Mouse (Mus musculus) G1E-ER4 (cell line): ENCODE measurements around the gene Gbx1. TPM values are rescaled to one million over a fixed set of nuclear protein-coding genes. Genes with fewer than 3 reads are reported as not detected.

Experiments used
- GATA1 ChIP-seq: IDR thresholded peaks from one replicate; pipeline ENCODE4 v1.8.0; 2012; ENCODE audit warnings: low read length, inconsistent platforms
- polyA plus RNA-seq: library from polyadenylated mRNA; stranded (reverse); fragments of >175 nt; gene quantifications from 2 replicates; pipeline ENCODE4 v1.2.3, GENCODE M21; 2012

Gbx1 gene
- polyA plus RNA-seq, result 0.01 TPM in 1 of 2 replicates, not detected in the other

GRCm38 (mm10) chr5:24526889-24527230 is at the start of gene Gbx1:
Gbx1 (minus strand) TSS chr5:24527202.
- TF ChIP-seq GATA1, result no peak

DNA sequence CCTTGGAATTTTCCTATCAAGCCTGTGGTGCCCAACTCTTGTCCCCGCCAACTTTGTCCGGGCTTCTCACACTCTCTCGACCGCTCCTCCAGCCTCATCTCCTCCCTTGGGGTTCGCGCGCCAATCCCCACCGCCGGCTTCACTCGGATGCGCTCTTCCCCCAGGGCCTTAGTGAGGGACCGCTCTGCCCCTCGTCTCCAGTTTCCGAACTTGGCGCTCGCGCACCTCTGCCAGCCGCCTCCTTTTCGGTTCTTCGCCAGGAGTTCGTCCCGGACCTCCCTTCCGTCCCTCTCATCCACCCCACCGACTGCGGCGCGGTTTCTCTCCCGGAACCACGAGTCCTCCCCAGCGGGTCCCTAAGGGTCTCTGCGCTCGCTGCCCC is 49.8 kb upstream of the Gbx1 start:
- TF ChIP-seq GATA1, result no peak

GRCm38 (mm10) chr5:24575948-24576347 is 48.9 kb upstream of the Gbx1 start:
- TF ChIP-seq GATA1, result no peak

DNA sequence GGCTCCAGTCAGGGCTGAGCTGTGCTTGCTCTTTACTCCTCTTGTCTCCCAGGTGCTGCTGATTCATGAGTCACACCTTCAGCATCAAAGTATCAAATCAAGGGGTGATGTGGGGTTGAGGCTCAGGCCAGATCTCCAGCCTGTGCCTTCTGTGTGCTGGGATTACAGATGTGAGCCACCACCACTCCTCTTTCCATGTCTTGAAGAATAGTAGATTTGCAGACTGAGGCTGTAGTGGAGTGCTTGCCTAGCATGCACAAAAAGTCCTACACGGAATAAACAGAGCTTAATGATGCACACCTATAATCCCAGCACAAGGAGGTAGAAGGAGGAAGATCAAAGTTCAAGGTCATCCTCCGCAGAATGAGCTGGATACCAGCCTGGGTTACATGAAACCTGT is 29.7 kb upstream of the Gbx1 start, which contains the start of gene 4931409K22Rik:
Gene 4931409K22Rik (minus strand): TSS at position 101 of the 400 bp plus-strand sequence.
- TF ChIP-seq GATA1, result no peak

DNA sequence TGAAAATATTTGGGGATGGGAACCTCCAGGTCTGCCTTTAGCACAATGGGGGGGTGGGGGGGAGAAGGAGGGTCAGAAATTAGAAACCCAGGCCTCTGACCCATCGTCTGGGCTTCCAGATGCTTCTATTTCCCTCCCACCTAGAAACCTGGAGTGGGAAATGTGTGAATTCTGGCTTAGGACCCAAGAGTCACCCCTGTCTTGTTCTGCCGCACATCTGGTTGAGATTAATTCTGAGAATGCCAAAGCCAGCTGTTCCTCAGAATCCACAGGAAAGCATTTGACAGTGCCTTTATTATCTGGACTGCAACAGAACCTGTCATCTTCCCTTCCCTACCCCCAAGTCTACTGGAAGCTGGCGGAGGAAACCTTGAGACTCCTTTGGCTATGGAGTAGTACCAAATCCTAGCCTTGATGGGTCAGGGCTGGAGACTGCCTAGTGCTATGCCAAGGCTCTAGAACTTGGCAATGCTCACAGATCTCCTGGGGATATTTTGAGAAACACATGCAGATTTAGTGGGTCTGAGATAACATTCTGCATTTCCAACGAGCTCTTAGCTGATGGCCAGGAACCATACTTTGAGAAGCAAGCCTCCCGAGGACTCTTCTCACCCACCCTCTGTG is 26.7 kb upstream of the Gbx1 start:
- no peak for TF ChIP-seq GATA1

- TF ChIP-seq GATA1, result no peak
Measured at GRCm38 (mm10) chr5:24551317-24551688, 24.3 kb upstream of the Gbx1 start.

DNA sequence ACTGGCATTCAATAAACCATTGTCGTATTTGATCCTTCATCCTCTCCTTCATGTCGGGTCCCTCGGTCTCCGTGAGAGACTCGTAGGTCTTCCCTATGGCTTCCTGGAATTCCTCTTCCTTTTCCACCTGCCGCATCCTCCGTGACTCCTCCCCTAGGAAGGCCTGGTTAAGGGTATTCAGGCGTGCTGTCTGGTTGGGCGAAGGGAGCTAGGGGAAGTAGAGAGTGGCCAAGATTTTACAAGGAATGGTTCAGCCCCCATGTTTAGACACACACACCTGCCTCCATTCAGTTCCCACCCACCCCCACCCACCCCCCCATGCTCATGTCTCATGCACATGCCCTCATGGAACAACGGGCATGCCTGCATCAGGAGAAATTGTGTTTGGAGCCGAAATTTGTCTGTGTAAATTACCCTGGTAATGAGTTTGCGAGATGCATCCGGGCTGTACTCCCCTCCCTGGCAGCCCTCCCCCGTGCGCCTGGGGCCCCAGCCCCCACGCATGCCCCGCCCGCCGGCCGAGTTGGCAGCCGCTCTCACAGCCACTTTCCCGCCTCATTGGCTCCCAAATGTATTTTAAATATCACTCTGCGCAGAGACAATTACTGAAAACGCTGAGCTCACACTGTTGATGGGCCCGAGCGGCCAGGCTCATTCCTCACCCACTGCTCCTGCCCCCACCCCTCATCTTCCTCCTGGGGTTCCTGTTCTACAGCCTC is 23.8 kb upstream of the Gbx1 start:
- TF ChIP-seq GATA1, result no peak

DNA sequence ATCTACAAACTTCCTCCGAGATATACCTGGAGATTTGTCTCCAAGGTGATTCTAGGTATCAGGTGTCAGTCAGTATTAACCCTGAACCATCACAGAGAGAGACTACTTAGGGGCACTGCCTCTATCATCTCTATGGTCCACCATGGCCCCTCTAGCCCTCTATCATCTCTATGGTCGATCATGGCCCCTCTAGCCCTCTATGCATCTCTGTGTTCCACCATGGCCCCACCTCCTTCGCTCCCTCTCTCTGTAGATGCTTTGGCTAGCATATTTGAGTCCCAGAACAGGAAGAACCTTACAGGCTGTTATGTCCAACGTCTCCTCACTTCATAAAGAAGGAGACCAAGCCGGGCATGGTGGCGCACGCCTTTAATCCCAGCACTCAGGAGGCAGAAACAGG is 15.6 kb upstream of the Gbx1 start:
- TF ChIP-seq GATA1, result no peak

- no peak for TF ChIP-seq GATA1
Measured at GRCm38 (mm10) chr5:24541144-24541569, 14.2 kb upstream of the Gbx1 start.

GRCm38 (mm10) chr5:24540387-24541143 is 13.6 kb upstream of the Gbx1 start, which contains the start of gene Asb10:
Asb10 (minus strand) TSS chr5:24540978.
- no peak for TF ChIP-seq GATA1

DNA sequence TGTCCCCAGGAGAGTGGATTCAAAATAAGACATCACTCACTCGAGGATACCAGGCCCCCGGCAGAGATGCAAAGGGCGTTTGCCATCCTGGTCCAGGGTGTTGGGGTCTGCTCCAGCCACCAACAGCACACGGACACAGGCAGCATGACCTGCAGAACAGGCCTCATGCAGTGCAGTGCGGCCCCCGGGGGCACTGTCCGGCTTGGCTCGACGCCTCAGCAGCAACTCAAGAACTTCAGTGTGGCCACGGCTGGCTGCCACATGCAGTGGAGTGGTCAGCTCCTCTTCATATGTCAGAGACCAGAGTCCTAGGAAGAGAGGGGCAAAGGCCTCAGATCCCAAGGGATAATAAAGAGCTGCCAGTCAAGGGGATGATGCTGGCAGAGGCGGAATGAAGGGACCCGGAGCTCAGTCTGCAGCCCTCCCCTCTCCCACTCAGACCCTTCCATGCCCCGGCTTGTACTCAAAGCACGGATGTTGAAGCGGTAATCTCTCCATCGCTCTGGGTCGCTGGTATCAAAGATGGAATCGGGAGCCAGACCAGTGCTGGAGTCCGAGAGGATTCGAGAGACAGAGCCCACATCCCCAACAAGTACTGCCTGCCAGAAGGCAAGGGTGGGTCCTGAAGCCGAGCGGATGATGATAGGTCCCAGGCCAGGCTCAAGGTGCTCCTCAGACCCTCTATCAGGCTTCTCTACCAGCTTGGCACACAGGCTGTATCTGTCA is 12.7 kb upstream of the Gbx1 start:
- no peak for TF ChIP-seq GATA1

GRCm38 (mm10) chr5:24537618-24538017 is 10.6 kb upstream of the Gbx1 start:
- no peak for TF ChIP-seq GATA1

- no peak for TF ChIP-seq GATA1
Measured at GRCm38 (mm10) chr5:24536511-24536910, 9.5 kb upstream of the Gbx1 start.

DNA sequence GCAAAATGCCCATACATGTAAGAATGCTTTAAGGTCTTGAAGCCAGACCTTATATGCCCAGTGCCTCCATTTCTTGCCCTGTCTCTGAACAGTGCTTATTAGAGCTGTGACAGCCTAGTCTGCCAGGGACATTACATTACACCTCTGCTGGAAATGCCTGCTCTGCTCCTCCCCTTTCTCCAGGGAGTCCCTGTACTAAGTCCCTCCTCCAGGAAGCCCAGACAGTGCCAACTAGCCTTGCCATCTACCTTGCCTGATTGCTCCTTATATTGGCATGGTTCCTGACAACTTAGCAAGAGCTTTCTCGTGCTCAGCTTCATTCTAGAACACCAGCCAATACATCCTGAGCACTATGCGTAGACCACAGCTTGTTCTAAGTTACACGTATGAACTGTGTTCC is 8.7 kb upstream of the Gbx1 start:
- TF ChIP-seq GATA1, result no peak

- TF ChIP-seq GATA1, result no peak
Measured at GRCm38 (mm10) chr5:24534292-24534691, 7.3 kb upstream of the Gbx1 start.

- no peak for TF ChIP-seq GATA1
Measured at GRCm38 (mm10) chr5:24533391-24533790, 6.4 kb upstream of the Gbx1 start.
